Mouse (Mus musculus) frontal cortex, postnatal 36 days (tissue): ENCODE results near the gene Pclo.
"Not testable (repeated sequence)": the region's sequence is repeated elsewhere in the genome, so short reads cannot be mapped to it uniquely, and the experiment has no call there.

Experiments used
- DNase-seq, 2 experiments: peaks; one replicate each; pipeline ENCODE4 v3.0.0; 2022; ENCODE audit warnings: low spot score in 2 of 2

The Pclo gene

DNA sequence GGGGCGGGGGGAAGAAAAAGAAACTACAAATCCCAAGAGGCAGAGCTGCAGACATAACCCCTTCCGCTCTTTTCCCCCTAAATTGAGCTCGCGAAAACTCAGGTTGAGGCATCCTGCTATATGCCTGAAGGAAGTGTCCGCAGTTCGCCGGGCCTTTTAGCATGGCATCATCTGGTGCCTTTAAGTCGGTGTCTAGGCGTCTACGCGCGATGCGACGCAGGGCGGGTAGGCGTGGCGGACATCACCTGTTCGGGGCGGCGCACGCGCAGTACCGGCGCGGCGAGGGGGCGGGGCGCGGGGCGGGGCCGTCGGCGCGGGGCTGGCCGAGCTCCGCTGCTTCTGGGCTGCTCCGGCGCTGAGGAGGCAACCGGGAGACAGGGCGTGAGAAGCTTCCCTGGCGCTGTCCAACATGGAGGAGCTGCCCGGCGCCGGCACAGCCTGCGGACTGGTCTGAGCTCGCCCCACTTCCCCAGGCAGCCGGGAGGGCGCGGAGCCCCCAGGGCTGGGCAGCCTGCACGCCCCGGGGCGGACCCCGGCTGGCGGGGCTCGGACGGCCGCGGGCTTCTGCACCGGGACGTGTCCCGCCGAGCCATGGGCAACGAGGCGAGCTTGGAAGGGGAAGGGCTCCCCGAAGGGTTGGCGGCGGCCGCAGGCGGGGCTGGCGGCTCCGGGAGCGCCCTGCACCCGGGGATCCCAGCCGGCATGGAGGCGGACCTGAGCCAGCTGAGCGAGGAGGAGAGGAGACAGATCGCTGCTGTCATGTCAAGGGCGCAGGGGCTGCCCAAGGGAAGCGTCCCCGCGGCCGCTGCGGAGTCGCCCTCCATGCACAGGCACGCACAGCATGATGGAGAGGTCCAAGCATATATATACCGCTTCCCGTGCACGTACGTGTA is at the start of gene Pclo:
Gene Pclo, plus strand, starts transcription at position 288 of the 893 bp plus-strand sequence.
- peak; percentile 88 to 94 for DNase-seq

- not testable (repeated sequence) for DNase-seq
Measured at GRCm38 (mm10) chr5:14494431-14494830, 20.3 kb upstream of the Pclo start.

GRCm38 (mm10) chr5:14508522-14508921 is 6.2 kb upstream of the Pclo start:
- DNase-seq, result peak in 1 of 2 experiments; percentile 47

GRCm38 (mm10) chr5:14509621-14510020 is 5.1 kb upstream of the Pclo start:
- DNase-seq, result no peak

DNA sequence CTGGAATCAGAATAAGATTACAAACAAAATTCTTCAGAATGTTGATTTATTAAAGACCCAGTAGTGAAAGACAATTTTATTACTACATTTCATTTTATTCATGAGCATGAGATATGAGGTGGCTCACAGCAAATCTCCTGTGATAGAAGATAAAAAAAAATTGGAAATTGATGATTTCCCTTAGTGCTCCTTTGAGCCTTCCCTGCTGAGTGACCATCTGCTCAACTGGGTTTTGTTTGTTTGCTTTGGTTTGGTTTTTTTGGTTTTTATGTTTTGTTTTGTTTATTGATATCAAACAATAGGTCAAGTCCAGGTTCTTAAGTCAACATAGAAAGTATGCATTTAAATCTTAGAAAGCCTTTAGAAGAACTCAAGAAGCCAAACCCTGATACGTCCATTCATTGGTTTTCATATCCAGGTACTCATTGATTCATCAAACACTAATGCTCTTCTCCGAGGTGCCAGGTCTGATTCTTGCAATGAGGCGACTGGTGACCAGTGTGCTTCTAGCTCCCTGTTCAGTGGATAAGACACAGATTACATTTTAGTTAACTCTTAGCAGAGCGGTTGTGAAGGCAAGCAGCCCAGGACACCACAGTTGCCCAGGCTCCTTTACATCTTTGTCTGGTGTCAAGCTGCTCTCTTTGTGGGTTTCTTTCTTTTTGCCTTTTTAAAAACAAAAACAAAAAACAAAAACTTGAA is 3.6 kb downstream of the Pclo start:
- no peak for DNase-seq

DNA sequence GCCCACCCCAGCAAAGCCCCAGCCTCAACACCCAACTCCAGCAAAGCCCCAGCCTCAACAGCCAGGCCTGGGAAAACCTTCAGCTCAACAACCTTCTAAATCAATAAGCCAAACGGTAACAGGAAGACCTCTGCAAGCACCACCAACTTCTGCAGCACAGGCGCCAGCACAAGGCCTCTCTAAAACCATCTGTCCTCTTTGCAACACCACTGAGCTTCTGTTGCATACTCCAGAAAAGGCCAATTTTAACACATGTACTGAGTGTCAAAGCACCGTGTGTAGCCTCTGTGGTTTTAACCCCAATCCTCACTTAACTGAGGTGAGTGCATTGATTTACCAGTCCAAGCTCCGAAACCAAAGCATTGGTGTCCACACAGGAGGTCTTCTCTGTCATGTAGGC is 7.3 kb downstream of the Pclo start:
- DNase-seq, result no peak

GRCm38 (mm10) chr5:14526038-14526437 is 11.3 kb downstream of the Pclo start:
- DNase-seq, result no peak

DNA sequence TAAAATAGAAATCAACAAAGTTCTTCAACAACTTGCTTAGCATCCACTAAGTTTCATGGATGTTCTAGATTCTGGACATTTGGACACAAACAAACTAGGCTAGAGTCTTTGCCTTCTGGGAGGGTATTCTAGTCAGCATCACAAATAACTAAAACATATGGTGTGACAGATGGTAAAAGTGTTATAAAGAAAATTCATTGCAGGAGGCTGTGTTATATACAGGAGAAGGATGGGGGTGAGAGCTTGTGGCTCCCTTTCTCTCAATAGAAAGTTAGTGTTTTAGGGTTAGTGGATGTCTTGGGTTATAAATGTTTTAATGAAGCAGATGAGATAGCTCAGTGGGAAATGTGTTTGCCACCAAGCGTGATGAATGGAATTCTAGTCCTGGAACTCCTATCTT is 13.1 kb downstream of the Pclo start:
- DNase-seq, result no peak

- no peak for DNase-seq
Measured at GRCm38 (mm10) chr5:14531906-14532305, 17.2 kb downstream of the Pclo start.

GRCm38 (mm10) chr5:14539346-14539745 is 24.6 kb downstream of the Pclo start:
- DNase-seq, result no peak

DNA sequence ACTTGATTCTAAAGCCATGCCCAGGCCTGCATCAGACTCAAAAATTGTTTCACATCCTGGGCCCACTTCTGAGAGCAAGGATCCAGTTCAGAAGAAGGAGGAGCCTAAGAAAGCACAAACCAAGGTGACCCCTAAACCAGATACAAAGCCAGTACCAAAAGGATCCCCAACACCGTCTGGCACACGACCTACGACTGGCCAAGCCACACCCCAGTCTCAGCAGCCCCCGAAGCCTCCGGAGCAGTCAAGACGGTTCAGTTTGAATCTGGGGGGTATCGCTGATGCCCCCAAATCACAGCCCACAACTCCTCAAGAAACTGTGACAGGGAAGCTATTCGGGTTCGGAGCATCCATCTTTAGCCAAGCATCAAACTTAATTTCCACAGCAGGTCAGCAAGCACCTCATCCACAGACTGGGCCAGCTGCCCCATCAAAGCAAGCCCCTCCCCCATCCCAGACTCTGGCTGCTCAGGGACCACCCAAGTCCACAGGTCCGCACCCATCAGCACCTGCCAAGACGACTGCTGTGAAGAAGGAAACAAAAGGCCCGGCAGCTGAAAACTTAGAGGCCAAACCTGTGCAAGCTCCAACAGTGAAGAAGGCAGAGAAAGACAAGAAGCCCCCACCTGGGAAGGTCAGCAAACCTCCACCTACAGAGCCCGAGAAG is 25.4 kb downstream of the Pclo start:
- DNase-seq, result no peak

DNA sequence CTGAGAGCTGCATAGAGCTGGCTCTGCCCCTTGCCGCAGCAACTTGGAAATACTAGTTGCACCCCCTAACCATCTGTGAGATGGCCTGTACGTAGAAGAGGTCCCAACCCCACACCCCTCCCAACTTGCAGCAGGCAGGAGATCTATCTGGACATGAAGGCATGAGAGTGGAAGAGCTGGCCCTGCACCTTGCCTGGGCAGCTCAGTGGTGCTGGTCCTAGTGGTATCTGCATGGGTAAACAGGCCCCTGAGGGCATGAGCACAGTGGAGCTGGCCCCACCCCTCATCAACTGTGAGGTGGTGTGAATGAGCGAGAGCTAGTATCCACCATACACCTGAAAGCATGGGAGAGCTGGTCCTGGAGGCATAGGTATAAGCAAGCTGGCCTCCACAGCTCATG is 60.9 kb downstream of the Pclo start:
- DNase-seq, result no peak

GRCm38 (mm10) chr5:14591479-14591878 is 76.8 kb downstream of the Pclo start:
- DNase-seq, result no peak

- no peak for DNase-seq
Measured at GRCm38 (mm10) chr5:14595426-14596013, 80.8 kb downstream of the Pclo start.

DNA sequence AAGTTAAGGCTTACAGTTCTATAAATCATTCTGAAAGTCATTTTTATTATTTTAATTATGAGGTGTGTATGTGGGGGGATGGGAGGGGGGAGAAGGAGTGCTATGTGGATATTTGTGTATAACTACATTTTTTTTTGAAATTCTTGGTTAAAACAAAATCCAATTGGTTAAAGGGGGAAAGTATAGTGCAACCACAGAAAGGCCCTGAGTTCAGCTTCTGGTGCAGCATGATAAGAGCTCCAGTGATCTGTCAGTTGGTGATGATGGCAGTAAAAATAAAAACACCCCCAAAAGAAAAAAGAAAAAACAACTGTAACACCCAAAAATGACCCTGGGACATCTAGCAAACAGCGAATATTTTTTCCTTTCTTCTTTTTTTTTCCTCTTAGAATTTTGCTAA is 93.6 kb downstream of the Pclo start:
- DNase-seq, result no peak

GRCm38 (mm10) chr5:14621146-14621545 is 106.4 kb downstream of the Pclo start:
- peak in 1 of 2 experiments; percentile 32 for DNase-seq

GRCm38 (mm10) chr5:14623360-14623759 is 108.6 kb downstream of the Pclo start:
- DNase-seq, result no peak

DNA sequence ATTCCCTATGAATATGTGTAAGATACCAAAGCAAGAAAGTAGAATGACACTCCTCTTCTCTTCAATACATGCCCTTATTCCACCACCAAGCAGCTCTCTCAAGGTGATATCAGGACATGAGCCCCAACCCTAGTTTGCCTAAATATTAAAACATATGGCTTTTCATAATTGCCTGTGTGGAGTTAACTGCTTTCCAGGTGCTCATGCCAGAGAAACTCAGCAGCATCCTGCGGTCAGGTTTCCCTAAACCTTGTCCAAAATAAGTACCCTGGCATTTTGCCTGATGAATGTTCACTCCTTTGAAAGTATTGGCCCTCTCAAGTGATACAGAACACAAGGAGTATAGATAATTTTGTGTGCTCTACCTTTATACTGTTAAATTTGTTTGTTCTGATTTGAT is 126.5 kb downstream of the Pclo start:
- no peak for DNase-seq

- DNase-seq, result no peak
Measured at GRCm38 (mm10) chr5:14645856-14646255, 131.1 kb downstream of the Pclo start.

DNA sequence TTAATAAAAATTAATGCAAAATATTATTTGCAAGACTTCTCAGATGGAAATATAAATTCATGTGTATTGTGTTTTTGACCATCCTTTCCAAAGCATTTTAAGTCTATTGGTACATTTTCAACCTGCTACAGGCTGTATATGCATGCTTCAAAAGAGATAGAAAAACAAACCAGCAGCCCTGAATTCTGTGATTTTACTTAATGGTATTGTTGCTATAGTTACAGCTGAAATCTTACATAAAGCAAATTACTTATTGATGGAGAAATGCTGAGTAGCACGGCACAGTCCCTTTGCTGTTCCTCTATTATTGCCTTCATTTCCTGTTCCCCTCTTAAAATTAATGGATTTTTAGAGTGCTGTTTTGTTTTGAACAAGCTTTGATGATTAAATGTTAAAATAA is 145.9 kb downstream of the Pclo start:
- DNase-seq, result no peak

GRCm38 (mm10) chr5:14662180-14662579 is 147.5 kb downstream of the Pclo start:
- DNase-seq, result peak in 1 of 2 experiments; percentile 35

DNA sequence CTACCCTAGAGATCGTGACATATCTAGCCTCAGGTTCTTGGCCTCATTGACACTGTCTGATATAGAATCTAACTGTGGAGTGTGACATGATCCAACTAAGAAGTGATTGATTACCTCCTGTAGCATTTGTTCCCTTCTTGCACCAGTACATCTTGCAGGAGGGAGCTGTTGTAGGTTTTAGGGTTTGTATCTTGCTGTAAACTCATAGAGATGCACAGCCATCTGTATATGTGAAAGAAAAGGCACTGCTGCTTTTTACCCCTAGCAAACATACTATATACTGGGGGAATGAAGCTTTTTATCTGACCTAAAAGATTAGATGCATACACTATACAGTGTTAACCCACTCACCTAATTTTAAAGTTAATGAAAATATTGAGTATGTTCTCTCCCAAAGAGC is 147.9 kb downstream of the Pclo start:
- no peak for DNase-seq
